Mouse (Mus musculus) myocyte (in vitro differentiated cells): Measurements from ENCODE around the gene Plcl2.

Source experiments
- CEBPB ChIP-seq: IDR thresholded peaks from 2 replicates; pipeline ENCODE4 v1.6.1; 2011; ENCODE audit warnings: mild to moderate bottlenecking, moderate library complexity; ENCODE audit not compliant: poor library complexity, insufficient read depth, severe bottlenecking
- E2F4 ChIP-seq: IDR thresholded peaks from one replicate; pipeline ENCODE4 v1.6.1; 2011; ENCODE audit warnings: mild to moderate bottlenecking, control low read depth, moderate library complexity; ENCODE audit not compliant: insufficient read depth
- MAX ChIP-seq: IDR thresholded peaks from one replicate; pipeline ENCODE4 v1.6.1; 2011; ENCODE audit warnings: low read depth, mild to moderate bottlenecking, control low read depth
- MYOD1 ChIP-seq, 3 experiments: IDR thresholded peaks; one replicate each; pipeline ENCODE4 v1.6.1; 2011; ENCODE audit warnings: control low read depth in 2 of 3, low read depth in 2 of 3, mild to moderate bottlenecking in 2 of 3, moderate library complexity in 1 of 3; ENCODE audit not compliant: insufficient read length in 2 of 3, control insufficient read depth in 1 of 3
- MYOG ChIP-seq, 3 experiments: IDR thresholded peaks; one replicate each; pipeline ENCODE4 v1.6.1; 2011; ENCODE audit warnings: control low read depth in 2 of 3, low read depth in 2 of 3, mild to moderate bottlenecking in 2 of 3; ENCODE audit not compliant: insufficient read length in 2 of 3, control insufficient read depth in 1 of 3, insufficient read depth in 1 of 3
- POLR2A ChIP-seq: IDR thresholded peaks from one replicate; pipeline ENCODE4 v1.6.1; 2011; ENCODE audit warnings: low read depth, mild to moderate bottlenecking, control low read depth, moderate library complexity; ENCODE audit not compliant: insufficient read length
- POLR2AphosphoS2 ChIP-seq: IDR thresholded peaks from one replicate; pipeline ENCODE4 v1.6.1; 2011; ENCODE audit warnings: low read depth, control low read depth; ENCODE audit not compliant: insufficient read length
- TCF12 ChIP-seq: IDR thresholded peaks from one replicate; pipeline ENCODE4 v1.6.1; 2011; ENCODE audit warnings: mild to moderate bottlenecking, control low read depth; ENCODE audit not compliant: poor library complexity, insufficient read depth, severe bottlenecking
- USF1 ChIP-seq: IDR thresholded peaks from one replicate; pipeline ENCODE4 v1.6.1; 2011; ENCODE audit warnings: low read depth, mild to moderate bottlenecking, control low read depth, moderate library complexity

- TF ChIP-seq POLR2A (no peak), MAX (no peak), CEBPB (no peak), TCF12 (no peak), E2F4 (no peak), POLR2AphosphoS2 (no peak), USF1 (no peak), MYOD1 (IDR thresholded peaks at IDR 0.05; ENCODE audit: control insufficient read depth in 1 of 3, insufficient read length in 2 of 3, low read depth in 2 of 3) (no peak), MYOG (IDR thresholded peaks at IDR 0.05; ENCODE audit: control insufficient read depth in 1 of 3, insufficient read depth in 1 of 3, insufficient read length in 2 of 3, low read depth in 2 of 3) (no peak)
Measured at GRCm38 (mm10) chr17:50545274-50545673, 36.1 kb downstream of the Plcl2 start.
